Mouse (Mus musculus) small intestine, adult 10 weeks (tissue): Measurements from ENCODE around the gene Aff4. TPM values are rescaled to one million over a fixed set of nuclear protein-coding genes. Genes with fewer than 3 reads are reported as not detected.

Source experiments
- polyA plus RNA-seq: library from polyadenylated mRNA; stranded (reverse); fragments of 350-450 nt; fragmentation: Illumina TruSeq; extraction: RNeasy Lipid Tissue Mini Kit (QIAGEN cat#74804); gene quantifications from one replicate; pipeline ENCODE4 v1.2.3, GENCODE M21; 2014; ENCODE audit warnings: low replicate concordance

Gene Aff4
- 123 TPM for polyA plus RNA-seq

DNA sequence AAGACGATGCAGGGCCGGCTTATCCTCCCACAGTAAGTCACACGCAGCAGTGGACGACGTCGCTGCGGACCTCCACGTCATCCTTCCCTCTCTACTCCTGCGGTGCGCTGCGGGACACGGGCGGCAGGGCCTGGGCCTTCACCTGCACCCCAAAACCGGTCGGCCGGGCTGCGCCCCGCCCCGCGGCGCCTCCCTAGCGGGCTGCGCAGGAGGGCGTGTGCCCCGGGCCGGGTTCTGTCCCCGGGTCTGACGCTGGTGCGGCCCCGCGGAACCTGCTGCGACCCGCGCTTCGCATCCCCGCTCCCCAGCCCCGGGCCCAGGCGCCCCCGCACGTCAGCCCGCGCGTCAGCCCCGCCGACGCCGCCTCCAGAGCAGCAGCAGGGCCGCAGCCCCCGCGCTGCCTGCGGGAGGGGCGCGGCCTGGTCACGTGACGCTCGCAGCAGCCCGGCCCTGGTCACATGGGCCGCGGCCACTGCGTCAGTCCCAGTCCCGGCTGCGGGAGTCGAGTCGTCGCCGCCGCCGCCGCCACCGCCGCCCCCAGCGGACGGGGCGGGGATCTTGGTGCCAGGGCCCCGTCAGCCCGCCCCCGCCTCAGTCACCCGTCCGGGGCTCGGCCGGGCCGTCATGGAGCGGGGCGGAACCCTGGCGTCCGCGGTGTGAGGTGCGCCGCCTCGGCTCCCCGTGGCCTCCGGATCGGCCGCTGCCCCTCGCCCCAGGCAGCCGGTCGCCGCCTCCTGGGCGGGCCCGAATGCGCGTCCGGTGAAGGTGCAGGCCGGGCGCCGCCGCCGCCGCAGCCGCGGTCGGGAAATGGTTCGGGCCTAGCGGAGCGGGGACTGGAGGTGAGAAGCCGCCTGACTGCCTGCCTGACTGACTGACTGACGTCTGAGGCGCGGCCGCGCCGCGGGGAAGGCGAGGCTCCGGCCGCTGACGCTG is at the start of gene Aff4:
TSS of gene Aff4 (plus strand) at position 543 of the 933 bp plus-strand sequence.

DNA sequence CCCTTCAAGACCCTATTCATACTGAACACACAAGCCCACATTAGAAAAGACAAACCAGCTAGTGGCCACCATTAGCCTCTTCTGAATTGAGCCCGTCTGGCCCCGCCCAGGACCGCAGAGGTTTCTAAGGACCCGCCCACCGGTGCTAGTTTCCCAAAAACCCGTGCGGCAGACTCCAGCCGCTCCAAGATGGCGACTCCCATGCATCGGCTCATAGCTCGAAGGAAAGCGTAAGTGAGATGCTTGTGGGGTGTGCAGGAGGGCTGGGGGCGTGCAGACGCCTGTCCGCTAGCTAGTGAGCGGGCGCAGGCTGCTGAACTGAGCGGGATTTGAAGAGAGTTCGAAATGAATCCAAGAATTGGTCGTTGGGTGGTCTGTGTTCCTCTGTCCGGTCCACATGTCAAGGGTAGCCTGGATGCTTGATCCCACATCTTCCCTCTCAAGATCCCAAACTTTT is 26.1 kb upstream of the Aff4 start, which contains the start of gene Zcchc10:
TSS of gene Zcchc10 (plus strand) at position 168 of the 457 bp plus-strand sequence.

DNA sequence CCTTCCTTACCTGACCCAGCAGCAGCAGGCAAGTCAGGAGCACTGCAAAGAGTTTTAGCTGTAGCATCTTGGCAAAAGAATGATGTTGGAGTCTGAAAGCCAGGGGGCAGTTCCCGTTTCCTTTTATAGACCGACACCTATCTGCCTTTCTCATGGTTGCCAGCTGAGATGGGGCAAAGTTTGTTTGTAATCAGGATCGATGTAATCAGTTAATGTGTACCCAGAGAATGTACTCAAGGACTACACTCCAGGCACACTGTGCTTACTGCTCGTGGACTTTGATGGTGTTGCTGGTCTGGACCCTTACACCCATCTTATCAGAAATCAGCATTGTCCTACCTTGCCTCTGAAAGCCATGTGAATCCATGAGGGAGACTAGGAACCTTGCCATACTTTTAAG is 72.4 kb downstream of the Aff4 start, which contains the start of gene Leap2:
TSS of gene Leap2 (minus strand) at position 135 of the 400 bp plus-strand sequence.

DNA sequence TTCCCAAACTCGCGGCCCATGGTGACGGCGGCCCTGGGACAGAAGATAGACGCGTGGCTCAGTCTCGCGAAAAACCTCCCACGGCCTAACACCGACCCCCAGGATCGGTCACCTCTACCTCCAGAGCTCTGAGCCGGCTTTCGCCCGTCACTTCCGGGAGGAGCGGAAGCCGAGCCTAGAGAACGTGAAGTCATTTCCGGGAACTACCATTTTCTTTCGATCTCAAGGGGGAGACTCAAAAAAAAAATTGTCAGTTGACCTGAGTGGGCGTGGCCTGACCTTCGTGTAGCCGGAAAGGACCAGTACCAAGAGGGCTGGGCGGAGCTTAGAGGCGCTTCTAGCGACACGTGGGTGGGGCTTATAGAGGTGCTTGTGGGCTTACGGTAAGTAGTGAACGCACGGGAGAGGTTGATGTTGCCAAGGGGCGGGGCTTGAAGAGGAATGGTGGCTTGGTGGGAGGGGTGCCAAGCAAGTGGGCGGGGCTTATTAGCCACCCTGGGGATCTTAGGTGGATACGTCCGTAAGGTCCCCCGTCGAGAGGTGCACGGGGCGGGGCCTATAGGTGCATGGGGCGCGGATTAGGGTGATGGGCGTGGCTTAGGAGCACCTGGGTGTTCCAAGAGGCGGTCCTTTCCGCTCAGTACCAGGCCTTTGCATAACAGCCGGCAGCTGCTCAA is 80.2 kb downstream of the Aff4 start, which contains the start of the genes Uqcrq and Gdf9:
TSS of gene Uqcrq (minus strand) at position 162 of the 677 bp plus-strand sequence.
TSS of gene Gdf9 (plus strand) at position 354 of the 677 bp plus-strand sequence.

DNA sequence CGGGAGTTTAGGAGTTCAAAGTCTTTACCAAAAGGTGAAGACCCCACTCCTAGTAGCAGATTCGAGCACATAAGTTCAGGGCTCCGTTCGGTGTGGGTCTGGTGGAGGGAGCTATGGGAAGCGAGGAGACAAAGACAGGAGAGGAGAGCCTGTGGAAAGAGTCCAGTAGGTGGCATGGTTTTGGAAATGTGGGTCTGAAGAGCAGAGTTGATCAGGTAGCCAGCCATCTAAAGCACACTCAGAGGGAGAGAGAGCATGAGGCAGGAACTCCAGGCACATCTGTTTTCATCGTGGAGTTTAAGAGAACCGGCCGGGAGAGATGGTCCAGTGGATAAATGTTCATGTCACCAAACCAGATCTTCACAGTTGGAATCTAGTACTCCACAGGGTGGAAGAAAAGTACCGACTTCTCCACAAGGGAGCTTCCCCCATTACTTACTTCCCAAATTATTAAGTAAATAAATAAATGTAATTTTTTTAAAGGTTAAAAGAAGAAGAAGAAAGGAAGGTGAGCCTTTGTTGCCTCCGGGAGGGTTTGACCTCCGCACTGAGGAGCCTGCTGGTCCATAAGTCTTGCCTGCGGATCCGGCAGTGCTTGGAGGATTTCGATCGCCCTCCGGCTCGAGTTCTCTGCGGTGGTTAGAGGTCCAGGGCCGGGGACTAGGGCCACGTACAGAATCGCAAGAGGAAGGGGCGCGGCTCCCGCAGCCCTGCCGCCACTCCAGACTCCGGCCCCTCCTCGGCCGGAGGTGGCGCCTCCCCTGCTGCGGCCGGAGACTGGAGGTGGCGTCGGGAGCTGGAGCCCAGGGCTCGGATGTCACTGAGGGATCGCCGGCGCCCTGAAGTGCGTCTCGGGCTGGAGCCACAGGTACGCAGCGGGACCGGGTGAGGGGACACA is 106.1 kb downstream of the Aff4 start, which contains the start of the genes Gm10447 and Shroom1:
TSS of gene Gm10447 (minus strand) at position 637 of the 898 bp plus-strand sequence.
TSS of gene Shroom1 (plus strand) at position 732 of the 898 bp plus-strand sequence.

DNA sequence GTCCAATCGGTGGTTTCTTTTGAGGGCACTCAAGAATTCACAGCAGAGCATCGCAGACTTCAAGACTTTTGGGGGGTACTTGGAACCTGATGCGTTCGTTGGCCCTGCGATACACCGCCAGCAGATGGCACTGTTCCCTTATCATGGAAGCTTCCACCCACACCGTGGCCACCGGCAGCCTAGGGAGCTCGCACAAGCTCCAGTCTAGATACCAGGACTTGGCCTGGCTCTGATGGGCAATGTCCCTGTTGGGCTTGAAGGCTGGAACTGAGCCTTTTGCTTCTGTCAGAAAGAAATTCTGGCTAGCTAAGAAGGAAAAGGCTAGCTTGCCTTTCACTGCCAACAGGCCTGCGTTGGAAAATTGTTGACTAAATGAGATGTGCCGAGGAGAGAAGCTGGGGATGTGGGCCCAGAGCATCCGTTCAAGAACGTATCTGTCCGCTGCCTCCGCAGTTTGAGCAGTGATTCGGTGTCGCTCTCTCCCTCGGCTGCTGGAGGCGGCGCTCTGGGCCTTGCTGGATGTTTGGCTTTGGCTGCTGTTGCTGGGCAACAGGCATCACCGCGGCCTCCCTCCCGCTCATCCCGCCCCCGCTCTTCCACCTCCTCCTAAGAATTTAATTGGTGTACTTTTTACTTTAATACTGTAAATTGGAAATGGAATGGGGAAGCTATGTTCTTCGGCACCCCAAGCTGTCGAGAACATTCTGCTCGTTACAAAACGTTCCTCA is 119.5 kb downstream of the Aff4 start, which contains the start of gene Gm9837:
TSS of gene Gm9837 (minus strand) at position 512 of the 728 bp plus-strand sequence.

Other genes starting within 250 kb of the Aff4 start
- 506 TPM for gene Hspa4, start 50.4 kb upstream of the Aff4 start, polyA plus RNA-seq
- 19.8 TPM for gene Zcchc10, start 26.2 kb upstream of the Aff4 start, polyA plus RNA-seq
- gene Leap2, start 72.3 kb downstream of the Aff4 start, polyA plus RNA-seq, result 235 TPM
- gene Uqcrq, start 80.0 kb downstream of the Aff4 start, polyA plus RNA-seq, result 14.6 TPM
- gene Gdf9, start 80.2 kb downstream of the Aff4 start, polyA plus RNA-seq, result not detected
- not detected for gene Gm10447, start 106.3 kb downstream of the Aff4 start, polyA plus RNA-seq
- 0.19 TPM for gene Shroom1, start 106.4 kb downstream of the Aff4 start, polyA plus RNA-seq
- not detected for gene Gm9837, start 119.6 kb downstream of the Aff4 start, polyA plus RNA-seq
- gene Gm9945, start 129.3 kb downstream of the Aff4 start, polyA plus RNA-seq, result not detected
- 22.2 TPM for gene Sowaha, start 129.4 kb downstream of the Aff4 start, polyA plus RNA-seq
- 5.9 TPM for gene Sept8, start 168.4 kb downstream of the Aff4 start, polyA plus RNA-seq
- gene Kif3a, start 216.5 kb downstream of the Aff4 start, polyA plus RNA-seq, result 3.8 TPM